Mouse (Mus musculus) urinary bladder, adult 18-20 months (tissue): ENCODE measurements around the gene Cbx5.
"Not testable (repeated sequence)": the region's sequence is repeated elsewhere in the genome, so short reads cannot be mapped to it uniquely, and the experiment has no call there.

Experiments
- DNase-seq, 2 experiments: peaks; one replicate each; pipeline ENCODE4 v3.0.0; 2022; ENCODE audit warnings: low spot score in 2 of 2, mixed read lengths in 2 of 2

Cbx5 gene

GRCm38 (mm10) chr15:103251595-103251994 is 12.0 kb upstream of the Cbx5 start:
- DNase-seq = no peak

GRCm38 (mm10) chr15:103250195-103250740 is 10.7 kb upstream of the Cbx5 start:
- DNase-seq = peak; percentile 39 to 66

GRCm38 (mm10) chr15:103249511-103249910 is 9.9 kb upstream of the Cbx5 start:
- not testable (repeated sequence) for DNase-seq

GRCm38 (mm10) chr15:103248401-103249313 is 9.0 kb upstream of the Cbx5 start:
- no peak for DNase-seq

- no peak for DNase-seq
Measured at GRCm38 (mm10) chr15:103247782-103248400, 8.3 kb upstream of the Cbx5 start.

- no peak for DNase-seq
Measured at GRCm38 (mm10) chr15:103247078-103247781, 7.6 kb upstream of the Cbx5 start.

- no peak for DNase-seq
Measured at GRCm38 (mm10) chr15:103245616-103246015, 6.0 kb upstream of the Cbx5 start.

GRCm38 (mm10) chr15:103242885-103243284 is 3.3 kb upstream of the Cbx5 start:
- no peak for DNase-seq

- not testable (repeated sequence) for DNase-seq
Measured at GRCm38 (mm10) chr15:103241071-103242018, 1.7 kb upstream of the Cbx5 start.

GRCm38 (mm10) chr15:103240160-103241028 is 778 bp upstream of the Cbx5 start, which contains the start of gene Hnrnpa1:
Gene Hnrnpa1 (plus strand): TSS chr15:103240432.
- DNase-seq = peak; percentile 78 to 92

- DNase-seq = peak; percentile 79 to 89
Measured at GRCm38 (mm10) chr15:103239130-103239684, 409 bp downstream of the Cbx5 start.

GRCm38 (mm10) chr15:103237295-103237694 is 2.3 kb downstream of the Cbx5 start:
- DNase-seq = no peak

- DNase-seq = no peak
Measured at GRCm38 (mm10) chr15:103233119-103233518, 6.5 kb downstream of the Cbx5 start.

GRCm38 (mm10) chr15:103228904-103229303 is 10.7 kb downstream of the Cbx5 start:
- no peak for DNase-seq

- no peak for DNase-seq
Measured at GRCm38 (mm10) chr15:103227572-103227971, 12.0 kb downstream of the Cbx5 start.

GRCm38 (mm10) chr15:103227022-103227421 is 12.6 kb downstream of the Cbx5 start:
- DNase-seq = no peak

- DNase-seq = no peak
Measured at GRCm38 (mm10) chr15:103224161-103224560, 15.5 kb downstream of the Cbx5 start.

- no peak for DNase-seq
Measured at GRCm38 (mm10) chr15:103221386-103221785, 18.2 kb downstream of the Cbx5 start.

- DNase-seq = no peak
Measured at GRCm38 (mm10) chr15:103220785-103221184, 18.8 kb downstream of the Cbx5 start.
